Mouse (Mus musculus) stomach, embryonic 16.5 days (tissue): Measurements from ENCODE around the gene Rb1. TPM values are rescaled to one million over a fixed set of nuclear protein-coding genes. Genes with fewer than 3 reads are reported as not detected.

ENCODE experiments used
- ATAC-seq: fragments of 200-750 bp; cut with Nextera tagmentation; 2 replicates; pipeline ENCODE4 v1.8.0; 2017; ENCODE audit warnings: moderate number of reproducible peaks, moderate TSS enrichment; ENCODE audit not compliant: insufficient read depth, low FRiP score
- H3K27ac ChIP-seq: fragments of 300-500 bp; sonication (generic); 2 replicates; pipeline ENCODE4 v1.5.1; 2014; ENCODE audit warnings: low read length
- H3K27me3 ChIP-seq: fragments of 300-500 bp; sonication (generic); 2 replicates; pipeline ENCODE4 v1.6.1; 2014; ENCODE audit warnings: low read length, control low read depth, mixed read lengths; ENCODE audit not compliant: control insufficient read depth, insufficient read depth
- H3K36me3 ChIP-seq: fragments of 300-500 bp; sonication (generic); 2 replicates; pipeline ENCODE4 v1.6.1; 2014; ENCODE audit warnings: low read length; ENCODE audit not compliant: control insufficient read depth, insufficient read depth
- H3K4me1 ChIP-seq: fragments of 300-500 bp; sonication (generic); 2 replicates; pipeline ENCODE4 v1.6.1; 2014; ENCODE audit warnings: low read length, control low read depth, mixed read lengths; ENCODE audit not compliant: control insufficient read depth, insufficient read depth
- H3K4me2 ChIP-seq: fragments of 300-500 bp; sonication (generic); 2 replicates; pipeline ENCODE4 v1.6.1; 2014; ENCODE audit warnings: low read depth, low read length, mixed read lengths
- H3K4me3 ChIP-seq: fragments of 300-500 bp; sonication (generic); replicated peaks from 2 replicates; pipeline ENCODE4 v1.5.1; 2014; ENCODE audit warnings: mild to moderate bottlenecking, low read length
- H3K9ac ChIP-seq: fragments of 300-500 bp; sonication (generic); 2 replicates; pipeline ENCODE4 v1.6.1; 2014; ENCODE audit warnings: low read length
- H3K9me3 ChIP-seq: fragments of 300-500 bp; sonication (generic); replicated peaks from 2 replicates; pipeline ENCODE4 v1.6.1; 2016; ENCODE audit warnings: low read length, control low read depth; ENCODE audit not compliant: control insufficient read depth
- WGBS: fragments of 180-500 bp; shearing (Covaris S2); extraction: QIAGEN DNeasy Blood & Tissue Kit; methylation state at CpG from one replicate; pipeline ENCODE4 v1.1.7; 2014; 5-methylcytosine and 5-hydroxymethylcytosine counted together
- polyA plus RNA-seq: library from polyadenylated mRNA; unstranded; fragments of >200 nt; fragmentation: Nextera tagmentation; extraction: Ambion mirVana; gene quantifications from 2 replicates; pipeline ENCODE4 v1.2.1, GENCODE M21; 2015

Gene Rb1
- polyA plus RNA-seq, 1 experiment from 2014 or later, result 11.5 TPM

DNA sequence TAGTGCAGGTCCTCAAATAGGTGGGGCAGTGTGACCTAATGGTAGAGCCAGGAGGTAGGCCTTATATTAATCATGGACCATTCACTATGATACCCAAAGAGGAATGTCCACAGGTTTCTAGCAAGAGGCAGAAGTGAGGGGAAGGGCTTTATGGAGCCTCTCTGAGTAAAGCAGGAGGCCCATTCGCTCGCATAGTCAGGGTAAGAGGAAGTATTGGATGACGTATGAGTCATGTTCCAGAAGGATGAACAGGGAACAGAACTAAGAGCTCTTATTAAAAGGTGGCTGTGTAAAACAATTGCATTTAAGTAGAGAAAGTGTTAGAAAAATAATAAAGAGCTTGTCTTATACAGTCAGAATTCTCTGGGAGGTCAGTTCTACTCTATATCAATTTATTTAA lies 145.0 kb downstream of the Rb1 start:
- 60% methylated on average over 3 of the region's 3 CpGs for WGBS
- no peak for ATAC-seq
- Histone ChIP-seq H3K27me3 (no peaks in the 10 kb centered on the region), H3K36me3 (peaks cover 21% of the 10 kb centered on the region), H3K27ac (no peak overlapping the region), H3K4me1 (peaks cover 5% of the 10 kb centered on the region; the same call in 1 of the 2 replicates), H3K9ac (no peak overlapping the region), H3K9me3 (no peaks in the 10 kb centered on the region; the same call in 1 of the 2 replicates), H3K4me3 (no peak overlapping the region), H3K4me2 (no peak overlapping the region)

DNA sequence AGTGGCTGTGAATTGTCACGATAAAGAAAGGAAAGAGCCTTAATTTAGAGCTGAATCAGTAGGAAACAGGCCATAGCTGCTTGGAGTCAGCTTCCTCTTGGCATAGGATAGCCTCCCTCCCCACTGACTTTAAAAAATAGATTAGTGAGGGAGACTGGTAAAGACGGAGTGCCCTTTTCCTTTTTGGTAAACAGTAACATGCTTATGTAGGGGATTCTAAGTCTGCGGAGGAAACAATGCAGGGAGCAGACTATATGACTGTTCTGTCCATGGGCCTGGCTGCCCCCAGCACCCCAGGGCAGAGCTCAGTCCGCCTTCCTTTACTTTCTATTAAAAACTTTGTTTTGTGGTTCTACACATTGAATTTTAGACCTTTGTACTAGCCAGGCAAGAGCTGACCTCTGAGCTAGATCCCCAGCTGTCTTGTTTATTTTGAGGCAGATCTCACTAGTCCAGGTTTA lies 146.4 kb downstream of the Rb1 start:
- ATAC-seq, result no peak
- peaks cover 13% of the 10 kb centered on the region; the same call in 1 of the 2 replicates for H3K36me3 ChIP-seq
- H3K4me3 ChIP-seq, result no peak overlapping the region
- H3K4me2 ChIP-seq, result no peak overlapping the region
- H3K4me1 ChIP-seq, result peaks cover 12% of the 10 kb centered on the region
- 0 out of 2 replicates have a peak overlapping the region, but pooled peaks have one; percentile 2 for H3K27ac ChIP-seq
- no peaks in the 10 kb centered on the region for H3K27me3 ChIP-seq
- 78% methylated on average over 4 of the region's 4 CpGs for WGBS
- H3K9ac ChIP-seq, result no peak overlapping the region
- no peaks in the 10 kb centered on the region for H3K9me3 ChIP-seq

DNA sequence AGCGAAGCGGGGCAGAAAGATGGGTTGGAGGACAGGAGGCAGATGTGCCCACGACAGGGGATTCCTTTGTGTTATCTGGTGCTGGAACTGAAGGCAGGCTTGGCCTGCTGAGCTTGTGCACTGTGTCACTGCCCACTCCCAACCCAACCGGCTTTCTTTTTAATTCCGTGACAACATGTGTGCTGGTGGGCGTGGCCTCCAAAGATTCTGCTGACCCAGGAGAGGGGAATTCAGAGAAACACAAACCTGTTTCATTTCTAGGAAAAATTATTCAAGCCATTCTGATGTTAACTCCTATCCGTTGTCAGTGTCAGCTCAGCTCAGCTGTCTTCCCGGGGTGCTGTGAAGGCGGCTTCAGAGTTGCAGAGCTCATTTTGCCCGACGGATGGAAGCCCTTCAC lies 147.7 kb downstream of the Rb1 start:
- Histone ChIP-seq H3K4me3 (no peak overlapping the region), H3K27me3 (no peaks in the 10 kb centered on the region), H3K4me2 (no peak overlapping the region), H3K27ac (no peak overlapping the region), H3K9ac (no peak overlapping the region), H3K4me1 (peaks cover 13% of the 10 kb centered on the region), H3K9me3 (no peaks in the 10 kb centered on the region), H3K36me3 (peaks cover 14% of the 10 kb centered on the region; the same call in 1 of the 2 replicates)
- 82% methylated on average over 11 of the region's 11 CpGs for WGBS
- no peak for ATAC-seq

DNA sequence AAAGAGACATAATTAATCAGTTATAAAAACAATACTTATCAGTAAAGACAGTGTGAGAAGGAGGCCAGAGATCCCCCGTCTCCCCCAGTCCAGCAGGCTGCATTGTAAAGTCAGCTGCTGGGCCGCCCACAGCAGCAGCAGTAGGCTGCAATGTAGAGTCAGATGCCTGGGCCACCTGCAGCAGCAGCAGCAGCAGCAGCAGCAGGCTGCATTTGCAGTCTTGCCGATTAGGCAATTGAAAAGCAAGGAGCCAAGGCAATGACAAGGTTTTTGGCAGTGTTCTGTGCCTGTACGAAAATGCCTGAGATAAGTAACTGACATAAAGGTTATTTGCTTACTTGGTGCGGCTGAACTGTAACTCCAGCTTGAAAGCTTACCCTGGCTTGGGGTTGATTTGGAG lies 149.4 kb downstream of the Rb1 start:
- H3K36me3 ChIP-seq, result peaks cover 9% of the 10 kb centered on the region
- ATAC-seq, result no peak
- H3K27me3 ChIP-seq, result no peaks in the 10 kb centered on the region
- H3K9me3 ChIP-seq, result no peaks in the 10 kb centered on the region
- no peak overlapping the region for H3K9ac ChIP-seq
- H3K4me3 ChIP-seq, result no peak overlapping the region
- H3K27ac ChIP-seq, result no peak overlapping the region
- H3K4me1 ChIP-seq, result peaks cover 13% of the 10 kb centered on the region
- no peak overlapping the region for H3K4me2 ChIP-seq
- WGBS, result 81% methylated on average over 5 of the region's 5 CpGs

DNA sequence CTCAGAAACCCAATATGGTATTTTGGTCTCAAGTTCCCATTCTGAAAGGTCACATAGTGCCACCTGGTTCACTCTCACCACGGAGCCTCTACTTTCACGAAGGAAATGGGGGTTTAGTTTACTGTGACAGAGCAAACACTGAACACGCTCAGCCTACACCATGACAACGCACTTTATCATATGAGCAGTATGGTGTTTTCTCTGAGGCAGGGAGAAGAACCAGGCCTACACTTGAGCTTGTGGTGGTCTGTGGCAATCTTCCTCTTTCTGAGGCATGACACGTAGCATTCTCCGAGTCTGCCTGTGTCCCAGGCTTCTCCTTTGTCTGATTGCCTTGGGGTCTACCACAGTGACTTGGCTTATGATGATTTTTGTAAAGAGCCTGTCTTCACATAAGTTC lies 149.8 kb downstream of the Rb1 start:
- Histone ChIP-seq H3K4me1 (peaks cover 13% of the 10 kb centered on the region), H3K9ac (no peak overlapping the region), H3K4me3 (no peak overlapping the region), H3K27me3 (no peaks in the 10 kb centered on the region), H3K4me2 (no peak overlapping the region), H3K27ac (no peak overlapping the region), H3K9me3 (no peaks in the 10 kb centered on the region), H3K36me3 (peaks cover 9% of the 10 kb centered on the region)
- WGBS, result 71% methylated on average over 6 of the region's 6 CpGs
- no peak for ATAC-seq

DNA sequence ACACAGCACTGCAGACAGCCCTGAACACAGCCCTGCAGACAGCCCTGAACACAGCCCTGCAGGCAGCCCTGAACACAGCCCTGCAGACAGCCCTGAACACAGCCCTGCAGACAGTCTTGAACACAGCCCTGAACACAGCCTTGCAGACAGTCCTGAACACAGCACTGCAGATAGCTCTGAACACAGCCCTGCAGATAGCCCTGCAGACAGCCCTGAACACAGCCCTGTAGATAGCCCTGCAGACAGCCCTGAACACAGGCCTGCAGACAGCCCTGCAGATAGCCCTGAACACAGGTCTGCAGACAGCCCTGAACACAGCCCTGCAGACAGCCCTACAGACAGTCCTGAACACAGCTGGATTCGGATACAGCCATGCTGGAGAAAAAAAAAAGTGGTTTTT lies 150.6 kb downstream of the Rb1 start:
- Histone ChIP-seq H3K4me1 (peaks cover 8% of the 10 kb centered on the region), H3K27ac (no peak overlapping the region), H3K9me3 (no peaks in the 10 kb centered on the region), H3K4me2 (no peak overlapping the region), H3K27me3 (no peaks in the 10 kb centered on the region), H3K4me3 (no peak overlapping the region), H3K9ac (no peak overlapping the region), H3K36me3 (peaks cover 9% of the 10 kb centered on the region)
- ATAC-seq, result no peak
- 87% methylated on average over 1 of the region's 1 CpGs for WGBS

DNA sequence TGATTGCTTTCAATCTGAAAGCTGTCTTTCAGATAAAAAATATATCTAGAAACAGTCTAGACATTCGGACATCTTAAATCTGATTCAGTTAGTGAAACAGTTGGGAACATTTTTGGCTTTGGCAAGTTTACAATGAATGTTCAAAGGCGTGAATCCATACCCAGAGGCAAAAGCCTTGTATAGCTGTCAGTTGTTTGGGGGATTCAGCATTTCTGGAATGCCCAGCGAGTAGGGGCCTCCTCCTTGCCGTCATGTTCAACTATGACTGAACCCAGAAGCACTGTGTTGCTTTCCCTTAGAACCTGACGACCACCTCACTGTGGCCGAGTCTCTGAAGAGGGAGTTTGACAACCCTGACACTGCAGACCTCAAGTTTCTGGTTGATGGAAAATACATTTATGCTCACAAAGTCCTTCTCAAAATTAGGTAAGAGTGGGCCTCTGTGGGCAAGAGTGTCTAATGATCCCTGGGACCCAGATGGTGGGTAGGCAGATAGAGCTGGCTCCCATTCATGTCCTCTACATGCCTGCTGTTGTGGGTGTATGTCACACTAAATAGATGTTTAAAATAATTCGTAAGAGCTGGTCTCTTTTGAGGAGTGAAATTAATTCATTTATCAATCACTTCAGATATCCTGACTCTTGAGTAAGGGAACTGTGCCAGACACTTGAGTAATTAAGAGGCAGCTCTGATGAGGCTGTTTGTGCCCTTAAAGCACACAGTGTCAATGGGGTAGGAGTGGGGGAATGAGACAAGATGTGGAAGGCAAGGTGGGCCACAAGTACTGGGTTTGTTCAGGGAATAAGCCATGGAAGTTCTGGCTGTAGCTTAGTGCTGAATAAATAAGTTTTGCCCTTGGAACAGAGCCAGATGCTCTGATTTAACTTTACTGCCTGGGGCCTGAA lies 151.3 kb downstream of the Rb1 start:
- Histone ChIP-seq H3K27me3 (no peaks in the 10 kb centered on the region), H3K4me1 (peaks cover 8% of the 10 kb centered on the region), H3K36me3 (peaks cover 9% of the 10 kb centered on the region), H3K9me3 (no peaks in the 10 kb centered on the region), H3K4me2 (no peak overlapping the region), H3K4me3 (no peak overlapping the region), H3K9ac (no peak overlapping the region), H3K27ac (no peak overlapping the region)
- WGBS, result 66% methylated on average over 7 of the region's 7 CpGs
- ATAC-seq, result no peak

DNA sequence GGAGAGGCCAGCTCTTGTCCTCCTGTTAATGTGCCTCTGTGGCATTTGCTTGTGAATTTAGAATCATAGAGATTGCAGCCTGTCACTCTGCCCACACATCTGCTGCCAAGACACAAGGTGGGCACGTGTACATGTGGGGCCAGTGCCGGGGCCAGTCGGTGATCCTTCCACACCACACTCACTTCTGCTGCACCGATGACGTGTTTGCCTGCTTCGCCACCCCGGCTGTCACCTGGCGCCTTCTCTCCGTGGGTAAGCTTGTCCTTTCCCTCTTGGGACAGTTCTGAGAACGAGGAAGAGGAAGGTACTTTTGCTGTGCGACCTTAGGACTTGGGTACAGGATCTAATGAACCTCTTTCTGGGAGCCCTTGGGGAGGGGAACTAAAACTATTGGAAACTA lies 152.0 kb downstream of the Rb1 start:
- Histone ChIP-seq H3K36me3 (peaks cover 9% of the 10 kb centered on the region), H3K4me2 (no peak overlapping the region), H3K4me1 (peaks cover 8% of the 10 kb centered on the region), H3K4me3 (no peak overlapping the region), H3K27me3 (no peaks in the 10 kb centered on the region), H3K9me3 (no peaks in the 10 kb centered on the region), H3K9ac (no peak overlapping the region), H3K27ac (no peak overlapping the region)
- no peak for ATAC-seq
- 87% methylated on average over 11 of the region's 11 CpGs for WGBS

DNA sequence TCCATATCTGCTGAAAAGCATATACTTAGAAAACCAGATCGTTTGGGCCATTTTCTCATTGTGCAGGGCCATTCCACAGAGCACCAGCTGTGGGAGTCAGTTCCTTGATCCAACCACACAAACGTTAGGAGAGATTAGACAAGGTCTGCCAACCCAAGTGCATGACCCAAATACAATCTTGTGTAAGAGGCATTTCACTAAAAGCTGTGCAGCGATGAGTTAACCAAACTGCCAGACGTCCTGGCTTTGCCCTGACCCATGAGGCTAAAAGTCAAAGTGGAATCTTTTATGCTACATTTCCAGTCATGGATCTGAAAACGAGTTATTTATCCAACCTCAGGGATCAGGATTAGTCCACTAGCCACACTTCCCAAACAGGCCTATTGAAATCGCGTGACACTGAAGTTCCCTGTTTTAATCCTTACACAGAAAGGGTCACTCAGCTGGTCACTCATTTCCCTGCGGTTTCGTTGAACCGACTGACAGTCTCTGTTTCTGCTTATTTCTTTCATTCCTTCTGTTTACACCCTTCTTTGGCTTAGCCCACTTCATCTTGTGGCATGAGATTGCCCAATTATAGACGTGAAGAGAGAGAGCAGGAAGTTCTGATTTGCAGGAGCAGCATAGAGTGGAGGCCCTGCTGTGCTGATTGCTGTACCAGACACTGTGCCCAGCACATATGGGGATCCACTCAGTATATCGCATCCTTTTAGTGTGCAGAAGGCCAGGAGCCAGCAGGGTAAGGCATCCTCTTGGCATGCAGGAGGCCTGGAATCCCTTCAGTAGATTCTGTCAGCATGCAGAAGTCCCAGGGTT lies 153.2 kb downstream of the Rb1 start:
- Histone ChIP-seq H3K36me3 (peaks cover 6% of the 10 kb centered on the region), H3K4me1 (peaks cover 8% of the 10 kb centered on the region), H3K4me3 (no peak overlapping the region), H3K27ac (0 out of 2 replicates have a peak overlapping the region, but pooled peaks have one; percentile 8), H3K9ac (no peak overlapping the region), H3K9me3 (no peaks in the 10 kb centered on the region), H3K4me2 (no peak overlapping the region), H3K27me3 (no peaks in the 10 kb centered on the region)
- ATAC-seq, result no peak
- 74% methylated on average over 12 of the region's 12 CpGs for WGBS
